Mouse (Mus musculus): ENCODE results near the gene 1110059G10Rik. TPM values are rescaled to one million over a fixed set of nuclear protein-coding genes. Genes with fewer than 3 reads are reported as not detected.

The 1110059G10Rik gene
- polyA plus RNA-seq (2021; fragmentation: Nextera tagmentation), result 17.5 and 18.8 TPM in 2 replicates
- long read RNA-seq, experiment 1, transcript 1110059G10Rik-201 (3 exons, 3,361 nt), result major isoform, 16 of 18 reads
- long read RNA-seq, experiment 1, partial matches to known transcripts, result 2 of 18 reads
- long read RNA-seq, experiment 1, other reads (novel, unspliced or antisense), result 0 of 18 reads
- long read RNA-seq, experiment 2, transcript 1110059G10Rik-201 (3 exons, 3,361 nt), result major isoform, 11 of 12 reads
- long read RNA-seq, experiment 2, partial matches to known transcripts, result 0 of 12 reads
- long read RNA-seq, experiment 2, other reads (novel, unspliced or antisense), result 1 of 12 reads

DNA sequence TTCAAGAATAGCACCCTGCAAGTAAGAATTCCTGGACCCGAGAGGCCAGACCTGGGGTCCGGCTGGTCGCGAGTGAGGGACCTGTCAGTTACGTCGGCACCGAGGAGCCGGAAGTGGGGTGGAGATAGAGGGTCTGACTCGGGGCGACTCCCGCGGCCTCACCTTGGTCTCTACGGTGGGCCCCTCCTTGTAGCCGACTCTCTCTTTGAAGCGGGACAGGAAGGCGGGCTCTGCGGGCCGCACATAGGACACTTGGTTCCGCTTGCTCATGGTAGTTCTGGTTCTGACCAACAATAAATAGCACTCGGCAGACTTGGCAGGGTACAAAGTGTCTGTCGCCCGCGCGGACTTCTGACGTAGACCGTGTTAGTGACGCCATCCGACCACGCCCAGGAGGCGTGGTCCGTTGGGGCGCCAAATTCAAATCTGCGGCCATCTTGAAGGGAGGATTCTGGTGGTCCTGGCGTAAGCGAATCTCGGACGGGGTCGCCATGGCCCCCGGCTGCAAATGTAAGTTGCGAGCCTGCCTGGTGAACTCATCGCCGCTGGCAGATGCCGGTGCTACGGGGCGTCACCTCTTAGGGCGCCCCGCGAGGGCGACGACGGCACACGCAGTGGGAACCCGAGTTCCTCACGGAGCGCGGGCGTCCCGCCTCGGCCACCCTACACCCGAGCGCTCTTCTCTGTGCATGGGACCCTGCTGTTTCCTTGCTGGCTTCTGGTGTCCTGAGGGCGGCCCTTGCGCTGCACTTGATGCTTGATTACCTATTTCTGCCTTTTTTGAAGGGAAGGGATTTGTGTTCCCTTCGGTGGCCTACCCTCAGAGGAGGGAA is at the start of gene 1110059G10Rik, which contains the start of gene Kif15:
TSS of gene 1110059G10Rik (minus strand) at position 358 of the 833 bp plus-strand sequence.
TSS of gene Kif15 (plus strand) at position 404 of the 833 bp plus-strand sequence.

DNA sequence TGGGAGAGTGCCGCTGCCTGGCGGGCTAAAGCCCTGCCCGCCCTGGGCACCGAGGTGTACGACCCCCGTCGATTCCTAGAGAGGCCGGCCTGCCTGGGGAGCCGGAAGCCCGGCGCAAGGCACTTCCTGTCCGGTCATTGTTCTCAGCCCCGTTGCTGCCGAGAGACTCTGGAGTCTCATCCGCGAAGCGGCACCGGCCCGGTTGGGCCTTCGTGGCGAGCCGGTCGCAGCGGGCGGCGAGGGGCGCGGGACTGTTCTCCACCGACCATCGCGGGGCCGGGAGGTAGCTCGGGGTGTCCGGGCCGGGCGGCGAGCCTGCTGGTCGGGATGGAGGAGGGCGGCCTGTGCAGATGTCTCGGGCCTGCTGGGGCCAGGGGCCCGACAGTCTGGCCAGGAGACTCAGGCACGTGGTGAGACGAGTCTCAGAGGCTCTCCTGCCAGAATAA is 27.8 kb downstream of the 1110059G10Rik start, which contains the start of gene Zfp105:
TSS of gene Zfp105 (plus strand) at position 137 of the 446 bp plus-strand sequence.

Other genes starting within 250 kb of the 1110059G10Rik start
- not detected in 2 replicates for gene Topaz1, start 203.7 kb downstream of the 1110059G10Rik start, polyA plus RNA-seq (2021; fragmentation: Nextera tagmentation)
- gene Tcaim, start 145.5 kb downstream of the 1110059G10Rik start, polyA plus RNA-seq (2021; fragmentation: Nextera tagmentation), result 11.4 and 11.7 TPM in 2 replicates
- gene Gm35549, start 107.0 kb downstream of the 1110059G10Rik start, polyA plus RNA-seq (2021; fragmentation: Nextera tagmentation), result 0.50 TPM in 1 of 2 replicates, not detected in the other
- 12.5 and 17.8 TPM in 2 replicates for gene Zfp445, start 85.0 kb downstream of the 1110059G10Rik start, polyA plus RNA-seq (2021; fragmentation: Nextera tagmentation)
- gene Zkscan7, start 65.3 kb downstream of the 1110059G10Rik start, polyA plus RNA-seq (2021; fragmentation: Nextera tagmentation), result 0.10 and 0.24 TPM in 2 replicates
- gene Zfp105, start 27.9 kb downstream of the 1110059G10Rik start, polyA plus RNA-seq (2021; fragmentation: Nextera tagmentation), result 4.4 and 4.9 TPM in 2 replicates
- gene Kif15, start within 50 bp of the 1110059G10Rik start, polyA plus RNA-seq (2021; fragmentation: Nextera tagmentation), result 0.16 and 0.18 TPM in 2 replicates
- 44.5 and 46.6 TPM in 2 replicates for gene Tmem42, start 70.3 kb upstream of the 1110059G10Rik start, polyA plus RNA-seq (2021; fragmentation: Nextera tagmentation)
- gene Tgm4, start 83.7 kb upstream of the 1110059G10Rik start, polyA plus RNA-seq (2021; fragmentation: Nextera tagmentation), result 0.29 and 0.43 TPM in 2 replicates
- 56.5 and 67.5 TPM in 2 replicates for gene Zdhhc3, start 162.2 kb upstream of the 1110059G10Rik start, polyA plus RNA-seq (2021; fragmentation: Nextera tagmentation)
- gene Exosc7, start 162.2 kb upstream of the 1110059G10Rik start, polyA plus RNA-seq (2021; fragmentation: Nextera tagmentation), result 72.1 and 73.4 TPM in 2 replicates
- not detected in 2 replicates for gene Clec3b, start 199.9 kb upstream of the 1110059G10Rik start, polyA plus RNA-seq (2021; fragmentation: Nextera tagmentation)

Data from layer of hippocampus, adult 6 months (tissue).